In the genomic region with DNA sequence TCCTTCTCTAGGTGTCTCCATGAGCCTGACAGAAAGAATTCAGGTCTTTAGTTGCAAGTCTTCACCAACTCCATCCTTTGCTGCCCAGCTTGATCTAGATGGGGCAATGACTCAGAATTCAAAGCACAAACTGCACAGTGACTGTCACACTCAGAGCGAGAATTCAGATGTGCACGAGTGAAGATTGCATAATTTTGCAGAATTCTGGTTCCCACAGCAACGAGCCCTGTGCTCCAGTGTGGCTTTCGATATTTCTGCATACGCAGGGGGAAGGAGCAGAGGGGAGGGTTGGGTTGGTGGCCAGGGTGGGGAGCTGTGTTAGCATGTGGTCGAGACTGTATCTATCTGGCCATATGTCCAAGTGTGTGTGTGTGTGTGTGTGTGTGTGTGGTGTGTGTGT, we compare ENCODE assay signal across 10 mouse cellular contexts. TPM values are rescaled to one million over a fixed set of nuclear protein-coding genes. Genes with fewer than 3 reads are reported as not detected.
DNase-seq lines count a peak whose midpoint lies in the region; ATAC-seq and TF ChIP-seq lines count a peak whose summit lies in the region.
"Had no signal": no experiment of that assay in that cellular context is flagged by ENCODE, and none has a peak within 500 bp of the region (broad histone marks: within the 10 kb centered on the region; RNA-seq: fewer than 3 reads in every experiment).

No protein-coding gene starts in this region.

- ATAC-seq in frontal cortex, adult (ENCODE audit: low TSS enrichment): peak; percentile 82
- no peak for ATAC-seq in megakaryocyte-erythroid progenitor cell, adult 5-6 weeks (replicated peaks; ENCODE audit: low FRiP score, low TSS enrichment, poor library complexity, severe bottlenecking)

- peak; percentile 75 for DNase-seq in left cerebral cortex, adult 11 months (ENCODE audit: low spot score)
- no peak for DNase-seq in left cerebral cortex, postnatal 4 days
- DNase-seq in left cerebral cortex, adult 2 months (ENCODE audit: extremely low spot score in 1 of 2, low spot score in 2 of 2): peak in 1 of 2 experiments; percentile 66
- peak; percentile 66 to 73 for DNase-seq in right cerebral cortex, postnatal 36 days (ENCODE audit: low spot score in 2 of 2)
- no peak for DNase-seq in kidney, postnatal 4 days
- no peak for DNase-seq in thymus, postnatal 10 days (ENCODE audit: low spot score in 2 of 2)
- DNase-seq: heart, postnatal 10 days; spleen, adult 18-20 months had no signal

- intact Hi-C loops in left cerebral cortex, postnatal 4 days (cut with DNase I): no loop called here
- intact Hi-C loops in left cerebral cortex, adult 2 months (cut with DNase I): no loop called here

- peak overlapping the region; percentile 92 for H3K27ac ChIP-seq in left cerebral cortex, adult 2 months

- no peak overlapping the region for H3K4me3 ChIP-seq in left cerebral cortex, adult 2 months

- no peak for TF ChIP-seq CTCF in left cerebral cortex, adult 2 months (IDR thresholded peaks at IDR 0.05)

RNA-seq across cellular contexts. Expression of gene Cd6, which starts 28.8 kb away (rescaled TPM):
- total RNA-seq in left cerebral cortex, postnatal 4 days (2021): not detected
- 1 to 10 TPM; 2.3 to 2.8 TPM for total RNA-seq in left cerebral cortex, adult 2 months (2021)
- total RNA-seq in megakaryocyte-erythroid progenitor cell, adult 5-6 weeks (2014; fragmentation: Nextera tagmentation): 2.4 and 3.2 TPM in 2 replicates
- total RNA-seq in megakaryocyte-erythroid progenitor cell, adult 5-6 weeks (2017): not detected in 2 replicates

RNA-seq across cellular contexts. Expression of gene Slc15a3, which starts 38.5 kb away (rescaled TPM):
- 1 to 10 TPM in 1 of 2 experiments, under 1 TPM in 1; 0.82 to 1.2 TPM for total RNA-seq in left cerebral cortex, postnatal 4 days (2021)
- 1 to 10 TPM; 1.1 to 1.3 TPM for total RNA-seq in left cerebral cortex, adult 2 months (2021)
- total RNA-seq in megakaryocyte-erythroid progenitor cell, adult 5-6 weeks (2014; fragmentation: Nextera tagmentation): 0.50 and 0.99 TPM in 2 replicates
- total RNA-seq in megakaryocyte-erythroid progenitor cell, adult 5-6 weeks (2017): 0.56 TPM in 1 of 2 replicates, not detected in the other

Comparison
In these comparisons a context has a peak if more than half of its experiments do, and no peak if none do; other contexts are left out.
1. DNase-seq: peak in left cerebral cortex, adult 11 months (single experiment) and right cerebral cortex, postnatal 36 days (2 of 2); none in left cerebral cortex, postnatal 4 days (single experiment), kidney, postnatal 4 days (0 of 2) and thymus, postnatal 10 days (0 of 2).